Mouse (Mus musculus): ENCODE results near the gene Vmn1r21. TPM values are rescaled to one million over a fixed set of nuclear protein-coding genes. Genes with fewer than 3 reads are reported as not detected.
"Not testable (repeated sequence)": the region's sequence is repeated elsewhere in the genome, so short reads cannot be mapped to it uniquely, and the experiment has no call there.

Vmn1r21 gene
- not detected in 2 replicates for polyA plus RNA-seq (2015; fragmentation: Nextera tagmentation; extraction: Ambion mirVana)

GRCm38 (mm10) chr6:57850286-57850685 is at the start of gene Vmn1r21:
Gene Vmn1r21, minus strand, starts transcription at chr6:57850343.
- no peaks in the 10 kb centered on the region for H3K27me3 ChIP-seq (replicated peaks; ENCODE audit: control insufficient read depth, insufficient read depth, low read length)
- no peak for ATAC-seq
- H3K4me3 ChIP-seq (replicated peaks; ENCODE audit: low read length) = no peak within 1 kb of the TSS
- 79% methylated on average over 1 of the region's 1 CpGs for WGBS
- no peaks in the 10 kb centered on the region for H3K36me3 ChIP-seq (ENCODE audit: control insufficient read depth, insufficient read depth)
- H3K9ac ChIP-seq (replicated peaks; ENCODE audit: low read depth, low read length) = no peak within 1 kb of the TSS
- H3K4me1 ChIP-seq (replicated peaks; ENCODE audit: control insufficient read depth, insufficient read depth, low read length) = no peaks in the 10 kb centered on the region
- H3K9me3 ChIP-seq (ENCODE audit: control insufficient read depth, low read length) = no peaks in the 10 kb centered on the region
- H3K27ac ChIP-seq (ENCODE audit: low read length) = no peak within 1 kb of the TSS
- H3K4me2 ChIP-seq (ENCODE audit: low read length) = no peak within 1 kb of the TSS

- Histone ChIP-seq H3K4me1 (replicated peaks; ENCODE audit: control insufficient read depth, insufficient read depth, low read length) (no peaks in the 10 kb centered on the region), H3K27ac (ENCODE audit: low read length) (no peak overlapping the region), H3K36me3 (ENCODE audit: control insufficient read depth, insufficient read depth) (no peaks in the 10 kb centered on the region), H3K9ac (replicated peaks; ENCODE audit: low read depth, low read length) (no peak overlapping the region), H3K27me3 (replicated peaks; ENCODE audit: control insufficient read depth, insufficient read depth, low read length) (no peaks in the 10 kb centered on the region), H3K9me3 (ENCODE audit: control insufficient read depth, low read length) (no peaks in the 10 kb centered on the region), H3K4me2 (ENCODE audit: low read length) (0 out of 2 replicates have a peak overlapping the region, but pooled peaks have one; percentile 2), H3K4me3 (replicated peaks; ENCODE audit: low read length) (no peak overlapping the region)
- peak; percentile 97 for ATAC-seq
- 49% methylated on average over 6 of the region's 6 CpGs for WGBS
Observed at GRCm38 (mm10) chr6:57859043-57860042, 9.2 kb upstream of the Vmn1r21 start.

- H3K9me3 ChIP-seq (ENCODE audit: control insufficient read depth, low read length); H3K27ac ChIP-seq (ENCODE audit: low read length); H3K4me2 ChIP-seq (ENCODE audit: low read length); H3K4me3 ChIP-seq (replicated peaks; ENCODE audit: low read length); H3K9ac ChIP-seq (replicated peaks; ENCODE audit: low read depth, low read length); ATAC-seq; H3K4me1 ChIP-seq (replicated peaks; ENCODE audit: control insufficient read depth, insufficient read depth, low read length); H3K27me3 ChIP-seq (replicated peaks; ENCODE audit: control insufficient read depth, insufficient read depth, low read length); H3K36me3 ChIP-seq (ENCODE audit: control insufficient read depth, insufficient read depth): not testable (repeated sequence)
- WGBS = 84% methylated on average over 5 of the region's 5 CpGs
Observed at GRCm38 (mm10) chr6:57851177-57851576, 1.0 kb upstream of the Vmn1r21 start.

- H3K27me3 ChIP-seq (replicated peaks; ENCODE audit: control insufficient read depth, insufficient read depth, low read length) = no peaks in the 10 kb centered on the region
- no peak overlapping the region for H3K4me2 ChIP-seq (ENCODE audit: low read length)
- no peak overlapping the region; the same call in 1 of the 2 replicates for H3K27ac ChIP-seq (ENCODE audit: low read length)
- H3K9ac ChIP-seq (replicated peaks; ENCODE audit: low read depth, low read length) = no peak overlapping the region
- peak; percentile 77 for ATAC-seq
- no peak overlapping the region for H3K4me3 ChIP-seq (replicated peaks; ENCODE audit: low read length)
- WGBS = 68% methylated on average over 2 of the region's 2 CpGs
- no peaks in the 10 kb centered on the region for H3K9me3 ChIP-seq (ENCODE audit: control insufficient read depth, low read length)
- 0 out of 2 replicates have a peak, but pooled peaks cover 2% of the 10 kb centered on the region for H3K4me1 ChIP-seq (replicated peaks; ENCODE audit: control insufficient read depth, insufficient read depth, low read length)
- H3K36me3 ChIP-seq (ENCODE audit: control insufficient read depth, insufficient read depth) = no peaks in the 10 kb centered on the region
Observed at GRCm38 (mm10) chr6:57839693-57840408, 10.3 kb downstream of the Vmn1r21 start.

- H3K9ac ChIP-seq (replicated peaks; ENCODE audit: low read depth, low read length) = peak overlapping the region; percentile 100
- H3K27me3 ChIP-seq (replicated peaks; ENCODE audit: control insufficient read depth, insufficient read depth, low read length) = no peaks in the 10 kb centered on the region
- H3K27ac ChIP-seq (ENCODE audit: low read length) = peak overlapping the region; percentile 94
- peak overlapping the region; percentile 78 for H3K4me2 ChIP-seq (ENCODE audit: low read length)
- H3K36me3 ChIP-seq (ENCODE audit: control insufficient read depth, insufficient read depth) = no peaks in the 10 kb centered on the region
- WGBS = 3% methylated on average over 5 of the region's 5 CpGs
- no peaks in the 10 kb centered on the region for H3K9me3 ChIP-seq (ENCODE audit: control insufficient read depth, low read length)
- H3K4me3 ChIP-seq (replicated peaks; ENCODE audit: low read length) = peak overlapping the region; percentile 96
- peaks cover 20% of the 10 kb centered on the region for H3K4me1 ChIP-seq (replicated peaks; ENCODE audit: control insufficient read depth, insufficient read depth, low read length)
- ATAC-seq = no peak; the same call in 1 of the 2 replicates
Observed at GRCm38 (mm10) chr6:57825259-57825715, 24.9 kb downstream of the Vmn1r21 start.

- ATAC-seq = peak; percentile 85
- no peaks in the 10 kb centered on the region for H3K9me3 ChIP-seq (ENCODE audit: control insufficient read depth, low read length)
- peaks cover 20% of the 10 kb centered on the region for H3K4me1 ChIP-seq (replicated peaks; ENCODE audit: control insufficient read depth, insufficient read depth, low read length)
- peak within 1 kb of the TSS; percentile 94 for H3K27ac ChIP-seq (ENCODE audit: low read length)
- peak within 1 kb of the TSS; percentile 100 for H3K9ac ChIP-seq (replicated peaks; ENCODE audit: low read depth, low read length)
- H3K36me3 ChIP-seq (ENCODE audit: control insufficient read depth, insufficient read depth) = no peaks in the 10 kb centered on the region
- H3K27me3 ChIP-seq (replicated peaks; ENCODE audit: control insufficient read depth, insufficient read depth, low read length) = no peaks in the 10 kb centered on the region
- H3K4me3 ChIP-seq (replicated peaks; ENCODE audit: low read length) = peak within 1 kb of the TSS; percentile 96
- H3K4me2 ChIP-seq (ENCODE audit: low read length) = peak within 1 kb of the TSS; percentile 78
- under 1% methylated on average over 86 of the region's 87 CpGs for WGBS
Observed at GRCm38 (mm10) chr6:57824422-57825258, 25.5 kb downstream of the Vmn1r21 start, which contains the start of gene Vopp1. Gene Vopp1, minus strand, starts transcription at chr6:57825159.

GRCm38 (mm10) chr6:57823461-57823860 is 26.7 kb downstream of the Vmn1r21 start:
- Histone ChIP-seq H3K4me2 (ENCODE audit: low read length) (peak overlapping the region; percentile 29), H3K9ac (replicated peaks; ENCODE audit: low read depth, low read length) (no peak overlapping the region), H3K36me3 (ENCODE audit: control insufficient read depth, insufficient read depth) (no peaks in the 10 kb centered on the region), H3K4me3 (replicated peaks; ENCODE audit: low read length) (peak overlapping the region; percentile 17), H3K9me3 (ENCODE audit: control insufficient read depth, low read length) (no peaks in the 10 kb centered on the region), H3K4me1 (replicated peaks; ENCODE audit: control insufficient read depth, insufficient read depth, low read length) (peaks cover 20% of the 10 kb centered on the region), H3K27me3 (replicated peaks; ENCODE audit: control insufficient read depth, insufficient read depth, low read length) (no peaks in the 10 kb centered on the region), H3K27ac (ENCODE audit: low read length) (no peak overlapping the region)
- WGBS = 32% methylated on average over 2 of the region's 3 CpGs
- no peak for ATAC-seq

- Histone ChIP-seq H3K9me3 (ENCODE audit: control insufficient read depth, low read length) (no peaks in the 10 kb centered on the region), H3K9ac (replicated peaks; ENCODE audit: low read depth, low read length) (no peak overlapping the region), H3K27me3 (replicated peaks; ENCODE audit: control insufficient read depth, insufficient read depth, low read length) (no peaks in the 10 kb centered on the region), H3K4me3 (replicated peaks; ENCODE audit: low read length) (no peak overlapping the region), H3K4me2 (ENCODE audit: low read length) (peak overlapping the region; percentile 29), H3K4me1 (replicated peaks; ENCODE audit: control insufficient read depth, insufficient read depth, low read length) (peaks cover 20% of the 10 kb centered on the region), H3K27ac (ENCODE audit: low read length) (no peak overlapping the region), H3K36me3 (ENCODE audit: control insufficient read depth, insufficient read depth) (no peaks in the 10 kb centered on the region)
- ATAC-seq = peak; percentile 70
- 51% methylated on average over 5 of the region's 5 CpGs for WGBS
Observed at GRCm38 (mm10) chr6:57822648-57823410, 27.3 kb downstream of the Vmn1r21 start.
